Mouse (Mus musculus) gastrocnemius, postnatal 36 days (tissue): ENCODE measurements around the gene Map3k11. TPM values are rescaled to one million over a fixed set of nuclear protein-coding genes. Genes with fewer than 3 reads are reported as not detected.
"Not testable (repeated sequence)": the region's sequence is repeated elsewhere in the genome, so short reads cannot be mapped to it uniquely, and the experiment has no call there.

Source experiments
- DNase-seq, 2 experiments: peaks; one replicate each; pipeline ENCODE4 v3.0.0; 2022
- intact Hi-C: fragments of 180-260 bp; cut with DNase I; formaldehyde crosslinking; loops from one replicate; pipeline ENCODE4 v1.15.1; 2025
- total RNA-seq, 2 experiments: library from RNA; stranded (reverse); gene quantifications; 2 replicates each; pipeline ENCODE4 v1.2.3; 2021

The Map3k11 gene
- total RNA-seq, 2 experiments from 2014 or later: 10.8 to 11.3 TPM

GRCm38 (mm10) chr19:5664669-5665257 is 23.8 kb upstream of the Map3k11 start:
- intact Hi-C loops: no loop called here
- no peak for DNase-seq

- intact Hi-C loops: no loop called here
- no peak for DNase-seq
Observed at GRCm38 (mm10) chr19:5665465-5665864, 23.1 kb upstream of the Map3k11 start.

- intact Hi-C loops: no loop called here
- no peak for DNase-seq
Observed at GRCm38 (mm10) chr19:5666386-5666785, 22.2 kb upstream of the Map3k11 start.

- intact Hi-C loops: no loop called here
- DNase-seq: no peak
Observed at GRCm38 (mm10) chr19:5668372-5668771, 20.2 kb upstream of the Map3k11 start.

- intact Hi-C loops: no loop called here
- no peak for DNase-seq
Observed at GRCm38 (mm10) chr19:5680432-5680831, 8.1 kb upstream of the Map3k11 start.

- DNase-seq: no peak
- intact Hi-C loops: loop anchor here (2.0 kb wide), 1 partner anchor 21 kb away; the partner anchor contains the start of gene Sipa1
Observed at GRCm38 (mm10) chr19:5684236-5684635, 4.3 kb upstream of the Map3k11 start.

GRCm38 (mm10) chr19:5684985-5685384 is 3.6 kb upstream of the Map3k11 start:
- DNase-seq: no peak
- intact Hi-C loops: loop anchor here (2.0 kb wide), 1 partner anchor 22 kb away; the partner anchor contains the start of gene Sipa1

- DNase-seq: no peak
- intact Hi-C loops: loop anchor here (2.0 kb wide), 1 partner anchor 23 kb away; the partner anchor contains the start of gene Sipa1
Observed at GRCm38 (mm10) chr19:5685431-5685830, 3.1 kb upstream of the Map3k11 start.

- intact Hi-C loops: loop anchor here (2.0 kb wide), 1 partner anchor 23 kb away; the partner anchor contains the start of gene Sipa1
Observed at GRCm38 (mm10) chr19:5685861-5686260, 2.7 kb upstream of the Map3k11 start.

GRCm38 (mm10) chr19:5686437-5686836 is 2.1 kb upstream of the Map3k11 start:
- DNase-seq: no peak
- intact Hi-C loops: no loop called here

More at GRCm38 (mm10) chr19:5685861-5686260, 2.7 kb upstream of the Map3k11 start:
- no peak for DNase-seq

GRCm38 (mm10) chr19:5686954-5687353 is 1.6 kb upstream of the Map3k11 start:
- intact Hi-C loops, DNase-seq: not testable (repeated sequence)

GRCm38 (mm10) chr19:5687738-5688137 is 804 bp upstream of the Map3k11 start:
- intact Hi-C loops: no loop called here
- DNase-seq: no peak

GRCm38 (mm10) chr19:5689088-5689428 is 516 bp downstream of the Map3k11 start:
- intact Hi-C loops: no loop called here
- DNase-seq: no peak

GRCm38 (mm10) chr19:5689565-5690342 is 1.2 kb downstream of the Map3k11 start:
- intact Hi-C loops: loop anchor here (5.0 kb wide), 1 partner anchor 38 kb away; the partner anchor contains the start of genes Ehbp1l1 and Fam89b
- peak; percentile 78 to 80 for DNase-seq

GRCm38 (mm10) chr19:5690343-5690735 is 1.8 kb downstream of the Map3k11 start:
- intact Hi-C loops: loop anchor here (5.0 kb wide), 1 partner anchor 37 kb away; the partner anchor contains the start of genes Ehbp1l1 and Fam89b
- DNase-seq: no peak

- intact Hi-C loops: loop anchor here (5.0 kb wide), 1 partner anchor 36 kb away; the partner anchor contains the start of genes Ehbp1l1 and Fam89b
- DNase-seq: no peak
Observed at GRCm38 (mm10) chr19:5691601-5692000, 3.1 kb downstream of the Map3k11 start.

- intact Hi-C loops: loop anchor here (5.0 kb wide), 1 partner anchor 35 kb away; the partner anchor contains the start of genes Ehbp1l1 and Fam89b
- peak in 1 of 2 experiments; percentile 51 for DNase-seq
Observed at GRCm38 (mm10) chr19:5692086-5692912, 3.8 kb downstream of the Map3k11 start.

GRCm38 (mm10) chr19:5692913-5693396 is 4.4 kb downstream of the Map3k11 start:
- intact Hi-C loops: loop anchor here (5.0 kb wide), 1 partner anchor 34 kb away; the partner anchor contains the start of genes Ehbp1l1 and Fam89b
- DNase-seq: no peak

- DNase-seq: no peak
- intact Hi-C loops: loop anchor here (5.0 kb wide), 1 partner anchor 34 kb away; the partner anchor contains the start of genes Ehbp1l1 and Fam89b
Observed at GRCm38 (mm10) chr19:5693801-5694200, 5.3 kb downstream of the Map3k11 start.

GRCm38 (mm10) chr19:5695849-5696462 is 7.4 kb downstream of the Map3k11 start:
- DNase-seq: no peak
- intact Hi-C loops: no loop called here
